Mouse (Mus musculus) spleen, postnatal 4 days (tissue): ENCODE data around the gene Kantr.

Experiments
- DNase-seq, 2 experiments: peaks; one replicate each; pipeline ENCODE4 v3.0.0; 2022; ENCODE audit warnings: low spot score in 2 of 2

The Kantr gene

DNA sequence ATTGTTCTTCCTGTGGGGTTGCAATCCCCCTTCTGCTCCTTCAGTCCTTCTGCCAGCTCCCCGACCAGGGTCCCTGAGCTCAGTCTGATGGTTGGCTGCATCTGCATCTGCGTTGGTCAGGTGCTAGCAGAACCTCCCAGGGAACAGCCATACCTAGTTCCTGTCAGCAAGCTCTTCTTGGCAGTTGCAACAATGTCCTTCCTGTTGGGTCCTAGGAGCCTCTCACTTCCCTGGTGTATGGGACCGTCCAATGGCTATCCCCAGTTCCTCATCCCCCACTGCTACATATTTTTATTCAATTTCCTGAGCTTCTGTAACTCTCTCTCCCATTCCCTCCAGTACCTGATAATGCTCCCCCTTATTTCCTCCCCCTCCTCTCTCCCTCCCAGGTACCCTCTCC lies 42.5 kb downstream of the Kantr start:
- no peak for DNase-seq

DNA sequence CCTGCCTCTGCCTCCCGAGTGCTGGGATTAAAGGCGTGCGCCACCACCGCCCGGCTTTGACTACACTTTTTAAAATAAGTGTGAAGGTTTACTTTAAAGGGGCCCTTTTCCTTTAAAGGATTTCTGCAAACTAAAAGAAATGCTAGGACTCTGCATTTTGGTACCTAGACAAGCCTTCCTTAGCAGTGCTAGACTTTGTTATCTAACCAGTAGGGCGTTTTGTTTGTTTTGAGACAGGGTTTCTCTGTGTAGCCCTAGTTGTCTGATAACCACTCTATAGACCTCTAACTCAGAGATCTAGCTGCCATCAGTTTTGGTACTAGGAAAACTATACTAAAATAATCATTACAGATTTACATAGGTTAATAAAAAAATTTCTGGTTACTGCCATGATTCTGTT lies 47.9 kb downstream of the Kantr start:
- no peak for DNase-seq

DNA sequence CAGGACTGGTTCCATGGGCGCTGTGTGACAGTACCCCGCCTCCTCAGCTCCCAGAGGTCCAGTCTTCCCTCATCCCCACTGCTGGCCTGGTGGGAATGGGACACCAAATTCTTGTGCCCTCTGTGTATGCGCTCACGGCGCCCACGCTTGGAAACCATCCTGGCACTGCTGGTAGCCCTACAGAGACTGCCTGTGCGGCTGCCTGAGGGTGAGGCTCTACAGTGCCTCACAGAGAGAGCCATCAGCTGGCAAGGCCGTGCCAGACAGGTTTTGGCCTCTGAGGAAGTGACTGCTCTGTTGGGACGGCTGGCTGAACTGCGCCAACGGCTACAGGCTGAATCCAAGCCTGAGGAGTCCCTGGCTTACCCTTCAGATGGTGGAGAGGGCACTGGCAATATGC lies 56.1 kb downstream of the Kantr start:
- no peak for DNase-seq
